Mouse (Mus musculus) forebrain, embryonic 12.5 days (tissue): ENCODE data around the gene Tnfrsf23. TPM values are rescaled to one million over a fixed set of nuclear protein-coding genes. Genes with fewer than 3 reads are reported as not detected.

Experiments
- ATAC-seq: fragments of 200-750 bp; cut with Nextera tagmentation; 2 replicates; pipeline ENCODE4 v1.8.0; 2017; ENCODE audit warnings: moderate TSS enrichment; ENCODE audit not compliant: low FRiP score
- H3K27ac ChIP-seq: fragments of 300-500 bp; sonication (generic); 2 replicates; pipeline ENCODE4 v1.5.1; 2016; ENCODE audit warnings: mild to moderate bottlenecking
- H3K27me3 ChIP-seq: fragments of 300-500 bp; sonication (generic); 2 replicates; pipeline ENCODE4 v1.6.1; 2016; ENCODE audit warnings: mild to moderate bottlenecking
- H3K36me3 ChIP-seq: fragments of 300-500 bp; sonication (generic); replicated peaks from 2 replicates; pipeline ENCODE4 v1.6.1; 2016; ENCODE audit warnings: mild to moderate bottlenecking
- H3K4me1 ChIP-seq: fragments of 300-500 bp; sonication (generic); 2 replicates; pipeline ENCODE4 v1.6.1; 2016
- H3K4me2 ChIP-seq: fragments of 300-500 bp; sonication (generic); 2 replicates; pipeline ENCODE4 v1.6.1; 2016; ENCODE audit warnings: mild to moderate bottlenecking, moderate library complexity
- H3K4me3 ChIP-seq: fragments of 300-500 bp; sonication (generic); replicated peaks from 2 replicates; pipeline ENCODE4 v1.5.1; 2016; ENCODE audit warnings: mild to moderate bottlenecking
- H3K9ac ChIP-seq: fragments of 300-500 bp; sonication (generic); 2 replicates; pipeline ENCODE4 v1.6.1; 2016; ENCODE audit warnings: mild to moderate bottlenecking
- H3K9me3 ChIP-seq: fragments of 300-500 bp; sonication (generic); 2 replicates; pipeline ENCODE4 v1.6.1; 2016
- WGBS: fragments of 180-500 bp; shearing (Covaris S2); methylation state at CpG from one replicate; pipeline ENCODE4 v1.1.7; 2016; 5-methylcytosine and 5-hydroxymethylcytosine counted together
- polyA plus RNA-seq: library from polyadenylated mRNA; unstranded; fragments of >200 nt; fragmentation: Nextera tagmentation; extraction: Ambion mirVana; gene quantifications from 2 replicates; pipeline ENCODE4 v1.2.1, GENCODE M21; 2016

Gene Tnfrsf23
- polyA plus RNA-seq = 0.28 and 0.51 TPM in 2 replicates

DNA sequence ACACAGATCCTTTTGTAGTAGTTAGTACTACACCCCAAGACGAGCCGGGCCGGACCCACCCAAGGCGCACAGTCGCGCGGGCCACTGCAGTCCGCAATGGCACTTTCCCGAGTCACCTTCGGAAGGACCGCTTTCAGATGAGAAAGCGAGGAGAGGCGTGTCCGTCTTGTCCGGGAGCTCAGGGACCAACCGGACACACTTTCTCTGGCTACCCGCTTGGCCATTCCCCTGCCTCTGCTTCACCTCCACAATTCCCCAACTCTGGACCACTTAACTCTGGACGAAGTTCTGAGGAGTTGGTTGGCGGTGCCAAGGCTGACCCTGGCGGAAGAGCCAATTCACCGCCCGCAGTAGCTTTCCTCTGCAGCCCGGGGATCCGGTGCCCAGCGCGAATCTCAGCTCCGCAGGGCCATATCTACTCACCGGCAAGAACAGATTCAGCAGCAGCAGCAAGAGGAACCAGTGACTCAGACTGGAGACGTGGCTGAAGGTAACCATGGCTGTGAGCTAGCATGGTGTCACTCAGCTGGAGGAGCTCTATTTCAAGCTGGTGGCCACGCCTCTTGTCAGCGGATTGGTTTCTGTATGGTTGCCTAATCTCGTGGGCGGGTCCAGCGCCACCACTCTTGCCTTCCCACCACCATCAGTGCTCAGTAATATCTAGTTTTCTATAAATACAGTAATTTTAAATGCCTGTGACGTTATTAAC, at the start of gene Tnfrsf23:
TSS of gene Tnfrsf23 (minus strand) at position 514 of the 709 bp plus-strand sequence.
- H3K27ac ChIP-seq = no peak within 1 kb of the TSS
- peak; percentile 88 for ATAC-seq
- peaks cover 6% of the 10 kb centered on the region for H3K27me3 ChIP-seq
- H3K36me3 ChIP-seq = peaks cover 7% of the 10 kb centered on the region; the same call in 1 of the 2 replicates
- WGBS = 4% methylated on average over 35 of the region's 35 CpGs
- no peaks in the 10 kb centered on the region; the same call in 1 of the 2 replicates for H3K4me1 ChIP-seq
- H3K9me3 ChIP-seq = no peaks in the 10 kb centered on the region
- H3K4me2 ChIP-seq = peak within 1 kb of the TSS; percentile 78
- peak within 1 kb of the TSS; percentile 40 for H3K4me3 ChIP-seq
- no peak within 1 kb of the TSS for H3K9ac ChIP-seq

DNA sequence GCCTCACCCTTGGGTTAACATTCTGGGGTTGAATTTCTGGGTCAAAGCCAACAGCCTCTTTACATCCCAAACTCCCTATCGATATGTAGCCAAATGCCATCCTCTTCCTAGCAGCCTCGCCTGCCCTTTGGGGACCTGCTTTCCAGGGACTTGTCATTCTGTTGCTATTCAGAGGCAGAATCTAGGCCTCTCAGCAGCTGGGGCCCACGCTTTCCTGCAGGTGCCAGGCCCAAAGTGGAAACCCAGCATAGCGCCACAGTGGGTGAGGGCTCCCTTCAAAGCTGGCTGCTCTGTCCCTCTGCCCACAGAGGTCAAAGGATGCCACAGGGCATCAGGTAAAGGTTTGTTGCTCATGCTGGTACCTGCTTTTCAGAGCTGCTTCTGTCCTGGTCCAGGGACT, 48.1 kb upstream of the Tnfrsf23 start:
- H3K9me3 ChIP-seq = no peaks in the 10 kb centered on the region
- 0 out of 2 replicates have a peak, but pooled peaks cover 3% of the 10 kb centered on the region for H3K36me3 ChIP-seq
- no peak overlapping the region; the same call in 1 of the 2 replicates for H3K9ac ChIP-seq
- H3K4me2 ChIP-seq = no peak overlapping the region
- H3K4me1 ChIP-seq = peaks cover 11% of the 10 kb centered on the region
- no peak overlapping the region for H3K27ac ChIP-seq
- 0 out of 2 replicates have a peak, but pooled peaks cover 5% of the 10 kb centered on the region for H3K27me3 ChIP-seq
- WGBS = 87% methylated on average over 4 of the region's 4 CpGs
- ATAC-seq = no peak
- no peak overlapping the region for H3K4me3 ChIP-seq

DNA sequence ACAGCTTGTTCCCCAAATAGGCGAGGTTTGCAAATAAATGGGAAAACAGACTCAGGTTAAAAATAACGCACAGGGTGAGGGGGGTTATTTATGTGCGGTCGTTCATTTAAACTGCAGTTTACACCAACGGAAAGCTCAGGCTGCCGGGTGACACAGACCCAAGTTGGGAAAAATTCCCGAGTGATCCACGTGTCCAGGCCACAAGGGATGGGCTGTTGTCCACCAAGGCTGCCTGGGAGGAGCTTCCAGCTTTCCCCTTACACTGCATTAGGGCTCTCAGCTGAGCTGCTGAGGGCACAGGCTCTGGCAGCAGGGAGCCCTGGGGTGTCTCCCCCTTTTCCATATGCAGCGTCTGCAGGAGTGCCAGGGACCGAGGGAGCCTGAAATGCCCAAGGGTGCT, 44.2 kb upstream of the Tnfrsf23 start:
- H3K4me3 ChIP-seq = no peak overlapping the region
- H3K27ac ChIP-seq = no peak overlapping the region
- no peak for ATAC-seq
- no peak overlapping the region for H3K9ac ChIP-seq
- WGBS = 83% methylated on average over 10 of the region's 10 CpGs
- H3K9me3 ChIP-seq = no peaks in the 10 kb centered on the region
- no peak overlapping the region for H3K4me2 ChIP-seq
- no peaks in the 10 kb centered on the region for H3K4me1 ChIP-seq
- no peaks in the 10 kb centered on the region for H3K27me3 ChIP-seq
- H3K36me3 ChIP-seq = 0 out of 2 replicates have a peak, but pooled peaks cover 3% of the 10 kb centered on the region

DNA sequence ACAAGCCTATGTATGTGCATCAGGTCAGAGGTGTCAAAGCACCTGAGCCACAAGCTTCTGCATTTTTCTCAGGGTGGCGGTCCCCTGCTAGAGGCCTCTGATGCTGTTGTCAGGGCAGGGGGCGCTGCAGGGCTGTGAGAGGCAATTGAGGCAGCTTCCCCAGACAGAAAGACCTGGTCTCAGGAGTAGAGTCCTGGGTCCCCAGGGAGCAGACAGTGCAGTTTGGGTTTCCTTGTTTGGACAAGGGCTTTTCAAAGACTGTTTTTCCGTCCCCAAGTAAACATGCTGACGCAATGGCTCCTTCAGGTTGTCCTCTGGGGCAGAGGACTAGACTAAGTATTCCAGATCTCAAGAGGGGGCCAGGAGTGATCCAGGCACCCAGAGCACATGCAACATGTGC, 40.7 kb upstream of the Tnfrsf23 start:
- WGBS = 83% methylated on average over 4 of the region's 4 CpGs
- H3K27ac ChIP-seq = no peak overlapping the region
- no peaks in the 10 kb centered on the region for H3K36me3 ChIP-seq
- H3K9ac ChIP-seq = no peak overlapping the region
- H3K4me2 ChIP-seq = no peak overlapping the region
- no peaks in the 10 kb centered on the region for H3K4me1 ChIP-seq
- no peaks in the 10 kb centered on the region for H3K27me3 ChIP-seq
- no peaks in the 10 kb centered on the region for H3K9me3 ChIP-seq
- no peak overlapping the region for H3K4me3 ChIP-seq
- no peak for ATAC-seq

DNA sequence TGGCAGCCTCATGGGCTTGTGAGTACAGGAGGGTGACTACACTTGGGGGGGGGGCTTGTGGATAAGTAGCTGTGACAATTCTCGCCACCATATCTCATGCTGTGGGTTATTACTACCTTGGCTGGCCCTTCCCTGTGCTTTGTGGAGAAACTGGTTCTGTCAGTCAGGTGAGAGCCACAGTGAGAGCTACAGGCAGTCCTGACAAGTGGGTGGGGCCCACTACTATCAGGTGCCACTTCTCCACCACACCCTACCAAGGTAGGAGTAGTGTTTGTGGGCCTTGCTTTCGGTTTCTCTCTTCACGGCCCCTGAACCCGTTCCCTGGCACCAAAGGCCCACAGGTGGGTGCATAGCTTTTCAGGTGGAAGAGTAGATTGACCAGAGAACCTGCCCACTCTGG, 38.2 kb upstream of the Tnfrsf23 start:
- ATAC-seq = no peak
- WGBS = 92% methylated on average over 4 of the region's 4 CpGs
- no peak overlapping the region for H3K4me3 ChIP-seq
- H3K27me3 ChIP-seq = no peaks in the 10 kb centered on the region
- H3K9ac ChIP-seq = no peak overlapping the region
- no peaks in the 10 kb centered on the region for H3K9me3 ChIP-seq
- no peak overlapping the region for H3K4me2 ChIP-seq
- H3K36me3 ChIP-seq = no peaks in the 10 kb centered on the region
- no peak overlapping the region for H3K27ac ChIP-seq
- H3K4me1 ChIP-seq = peaks cover 5% of the 10 kb centered on the region; the same call in 1 of the 2 replicates

DNA sequence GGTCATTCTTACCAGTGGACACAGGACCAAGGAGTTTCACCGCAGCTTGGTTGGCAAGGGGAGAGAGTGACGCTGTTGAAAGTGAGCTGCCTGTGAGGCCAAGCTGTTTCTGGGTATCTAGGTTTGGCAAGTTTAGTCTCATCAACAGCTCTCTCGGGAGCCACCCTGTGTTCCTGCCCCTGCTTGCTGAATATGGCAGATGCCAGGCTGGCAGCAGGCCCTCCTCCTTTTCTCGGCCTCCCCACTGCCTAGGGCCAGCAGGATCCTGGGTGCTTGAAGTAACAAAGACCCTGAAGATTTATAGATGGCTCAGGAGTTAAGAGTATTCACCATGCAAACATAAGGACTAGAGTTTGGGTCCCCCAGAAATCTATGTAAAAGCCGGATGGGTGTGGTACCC, 37.0 kb upstream of the Tnfrsf23 start:
- 0 out of 2 replicates have a peak, but pooled peaks cover 2% of the 10 kb centered on the region for H3K27me3 ChIP-seq
- no peak overlapping the region for H3K9ac ChIP-seq
- H3K4me2 ChIP-seq = no peak overlapping the region
- H3K9me3 ChIP-seq = no peaks in the 10 kb centered on the region
- H3K4me1 ChIP-seq = peaks cover 8% of the 10 kb centered on the region; the same call in 1 of the 2 replicates
- ATAC-seq = no peak
- H3K27ac ChIP-seq = no peak overlapping the region
- no peak overlapping the region for H3K4me3 ChIP-seq
- 87% methylated on average over 5 of the region's 5 CpGs for WGBS
- H3K36me3 ChIP-seq = no peaks in the 10 kb centered on the region

DNA sequence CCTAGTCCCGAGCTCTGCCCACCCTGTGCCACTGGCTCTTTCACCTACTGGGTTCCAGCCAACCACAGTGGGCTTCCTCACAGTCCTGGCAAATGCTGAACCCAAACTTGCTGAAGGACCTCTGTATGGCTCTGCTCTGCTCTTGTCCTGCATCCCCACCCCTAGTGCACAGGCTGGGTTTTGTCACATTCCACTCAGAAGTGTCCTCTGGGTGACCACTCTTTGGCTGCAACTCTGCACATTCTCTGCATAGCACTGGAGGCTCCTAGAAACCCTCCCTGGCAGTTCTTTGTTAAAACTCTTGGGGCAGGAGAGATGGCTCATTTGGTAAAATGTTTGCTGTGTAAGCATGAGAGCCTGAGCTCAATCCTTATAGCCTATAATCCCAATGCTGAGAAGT, 32.1 kb upstream of the Tnfrsf23 start:
- H3K9me3 ChIP-seq = no peaks in the 10 kb centered on the region
- H3K4me3 ChIP-seq = no peak overlapping the region
- H3K4me2 ChIP-seq = no peak overlapping the region
- peaks cover 8% of the 10 kb centered on the region; the same call in 1 of the 2 replicates for H3K4me1 ChIP-seq
- H3K36me3 ChIP-seq = peaks cover 10% of the 10 kb centered on the region
- H3K27ac ChIP-seq = no peak overlapping the region
- 70% methylated on average over 1 of the region's 1 CpGs for WGBS
- no peak for ATAC-seq
- H3K9ac ChIP-seq = no peak overlapping the region
- H3K27me3 ChIP-seq = 0 out of 2 replicates have a peak, but pooled peaks cover 2% of the 10 kb centered on the region

DNA sequence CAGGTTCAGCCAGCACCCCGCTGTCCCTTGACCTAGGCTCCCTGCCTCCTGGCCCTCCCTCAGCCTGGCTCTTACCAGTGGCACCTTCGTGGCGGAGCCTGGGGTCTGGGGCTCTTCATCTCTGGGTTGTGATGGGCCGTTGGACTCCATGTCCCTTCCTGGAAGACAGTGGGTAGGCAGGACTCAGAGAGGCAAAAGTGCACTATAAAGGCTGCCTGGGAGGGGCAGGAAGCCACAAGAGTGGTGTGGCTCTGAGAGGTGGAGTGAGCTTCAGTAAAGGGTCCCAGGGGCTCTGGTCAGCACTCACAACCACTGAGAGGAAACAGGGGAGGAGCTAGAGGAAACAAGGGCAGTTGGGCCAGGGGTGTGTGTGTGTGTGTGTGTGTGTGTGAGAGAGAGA, 27.7 kb upstream of the Tnfrsf23 start:
- Histone ChIP-seq H3K27ac (no peak overlapping the region), H3K4me2 (no peak overlapping the region), H3K27me3 (no peaks in the 10 kb centered on the region), H3K4me1 (peaks cover 3% of the 10 kb centered on the region; the same call in 1 of the 2 replicates), H3K4me3 (no peak overlapping the region), H3K9me3 (no peaks in the 10 kb centered on the region), H3K9ac (no peak overlapping the region), H3K36me3 (peaks cover 19% of the 10 kb centered on the region)
- no peak for ATAC-seq
- 74% methylated on average over 4 of the region's 4 CpGs for WGBS

DNA sequence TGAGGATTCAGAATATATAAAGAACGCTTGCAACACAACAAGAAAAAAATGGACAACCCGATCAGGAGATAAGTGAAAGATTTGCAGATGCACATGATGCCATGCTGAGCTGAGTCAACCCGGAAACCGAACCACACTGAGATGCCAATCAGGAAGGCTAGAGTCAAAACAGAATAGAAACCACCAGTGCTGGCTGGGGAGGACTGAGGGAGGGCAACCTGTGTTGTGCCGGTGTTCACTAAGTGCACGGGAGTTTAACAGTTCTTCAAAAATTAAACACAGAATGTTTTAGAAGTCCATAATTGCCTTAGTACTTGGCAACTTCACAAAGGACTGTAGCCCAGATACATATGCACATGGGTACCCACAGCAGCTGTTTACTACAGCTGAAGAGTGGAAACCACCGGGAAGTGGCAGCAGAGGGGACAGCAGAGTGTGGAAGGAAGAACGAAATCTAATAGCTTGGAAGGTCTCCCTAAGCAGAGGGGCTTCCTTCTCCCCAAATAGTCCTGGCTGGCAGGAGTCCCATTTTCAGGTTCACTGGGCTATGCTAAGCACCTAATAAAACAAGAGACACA, 27.2 kb upstream of the Tnfrsf23 start:
- no peak for ATAC-seq
- Histone ChIP-seq H3K9me3 (no peaks in the 10 kb centered on the region), H3K36me3 (peaks cover 19% of the 10 kb centered on the region), H3K27ac (no peak overlapping the region), H3K4me2 (no peak overlapping the region), H3K9ac (no peak overlapping the region), H3K4me1 (no peaks in the 10 kb centered on the region), H3K4me3 (no peak overlapping the region), H3K27me3 (no peaks in the 10 kb centered on the region)
- 89% methylated on average over 8 of the region's 8 CpGs for WGBS

DNA sequence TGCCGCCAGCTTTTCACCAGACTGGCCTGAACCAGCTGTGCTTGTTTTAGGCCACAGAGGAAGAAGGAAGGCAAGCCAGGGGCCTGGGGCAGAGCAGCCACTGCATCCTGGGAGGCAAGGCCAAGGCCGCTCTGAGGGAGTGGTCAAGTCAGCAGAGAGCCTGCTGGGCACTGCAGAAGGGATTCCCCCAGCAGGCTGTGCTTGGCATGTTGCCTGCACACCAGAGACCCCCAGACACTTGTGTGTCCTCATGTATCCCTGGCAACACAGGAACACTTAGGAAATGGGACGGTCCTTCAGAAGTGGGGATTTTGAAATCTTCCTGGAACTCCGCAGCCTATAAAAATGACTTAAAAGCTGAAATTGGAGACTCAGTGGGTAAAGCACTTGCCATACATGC, 26.4 kb upstream of the Tnfrsf23 start:
- no peak overlapping the region for H3K4me2 ChIP-seq
- no peaks in the 10 kb centered on the region for H3K9me3 ChIP-seq
- H3K27ac ChIP-seq = 0 out of 2 replicates have a peak overlapping the region, but pooled peaks have one; percentile 32
- H3K36me3 ChIP-seq = peaks cover 19% of the 10 kb centered on the region
- ATAC-seq = no peak
- WGBS = 77% methylated on average over 4 of the region's 4 CpGs
- no peaks in the 10 kb centered on the region for H3K27me3 ChIP-seq
- no peaks in the 10 kb centered on the region for H3K4me1 ChIP-seq
- no peak overlapping the region for H3K9ac ChIP-seq
- no peak overlapping the region for H3K4me3 ChIP-seq

DNA sequence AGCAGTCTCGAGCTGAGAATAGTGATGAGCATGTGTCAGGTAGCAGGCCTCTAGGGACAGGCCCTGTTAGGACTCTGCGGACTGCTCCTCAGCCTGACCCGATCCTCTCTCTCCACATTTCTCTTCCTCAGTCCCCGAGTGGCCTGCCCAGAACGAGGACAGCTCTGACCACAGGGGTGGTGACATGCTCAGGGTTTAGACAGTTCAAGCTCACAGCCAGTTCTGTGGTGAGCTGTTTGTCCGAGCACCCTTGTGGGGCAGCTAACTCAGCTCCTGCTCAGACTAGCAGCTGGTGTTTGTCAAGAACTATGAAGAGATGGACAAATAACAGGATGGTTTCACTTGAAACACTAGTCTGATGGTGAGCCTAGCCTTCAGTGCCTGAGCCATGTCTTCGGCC, 25.7 kb upstream of the Tnfrsf23 start:
- Histone ChIP-seq H3K9me3 (no peaks in the 10 kb centered on the region), H3K9ac (no peak overlapping the region), H3K27ac (no peak overlapping the region), H3K27me3 (no peaks in the 10 kb centered on the region), H3K4me3 (no peak overlapping the region), H3K4me2 (no peak overlapping the region), H3K36me3 (peaks cover 19% of the 10 kb centered on the region), H3K4me1 (no peaks in the 10 kb centered on the region)
- WGBS = 81% methylated on average over 7 of the region's 7 CpGs
- ATAC-seq = no peak

DNA sequence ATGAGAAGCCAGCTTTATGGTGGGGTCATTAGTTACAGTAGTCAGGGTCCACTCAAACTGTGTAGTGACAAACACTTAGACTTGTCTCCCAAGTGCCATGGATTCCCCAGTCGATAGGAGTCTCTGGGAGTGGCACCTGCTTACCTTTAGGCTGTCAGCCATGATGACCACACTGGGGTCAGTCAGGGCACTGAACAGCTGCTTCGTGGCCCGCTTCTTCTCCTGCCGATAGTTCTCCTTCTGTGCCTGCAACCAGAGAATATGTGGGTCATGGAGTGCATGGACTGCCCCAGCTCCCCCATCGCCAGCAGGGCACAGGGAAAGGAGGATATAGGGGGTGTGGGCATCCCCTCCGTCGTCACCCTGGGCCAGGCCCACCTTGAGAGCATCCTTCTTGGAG, 23.7 kb upstream of the Tnfrsf23 start:
- peaks cover 13% of the 10 kb centered on the region; the same call in 1 of the 2 replicates for H3K36me3 ChIP-seq
- ATAC-seq = no peak
- H3K9ac ChIP-seq = no peak overlapping the region
- 87% methylated on average over 7 of the region's 7 CpGs for WGBS
- H3K4me1 ChIP-seq = no peaks in the 10 kb centered on the region
- no peak overlapping the region for H3K4me3 ChIP-seq
- H3K27me3 ChIP-seq = no peaks in the 10 kb centered on the region
- H3K4me2 ChIP-seq = no peak overlapping the region
- no peaks in the 10 kb centered on the region for H3K9me3 ChIP-seq
- no peak overlapping the region for H3K27ac ChIP-seq
